Mouse (Mus musculus) limb, embryonic 14.5 days (tissue): ENCODE measurements around the gene Il22ra2. TPM values are rescaled to one million over a fixed set of nuclear protein-coding genes. Genes with fewer than 3 reads are reported as not detected.
A peak's percentile ranks its signal among the peaks of the same experiment; 100 is the strongest.

Experiments used
- ATAC-seq: fragments of 200-750 bp; cut with Nextera tagmentation; 2 replicates; pipeline ENCODE4 v1.8.0; 2017; ENCODE audit warnings: low read depth, moderate number of reproducible peaks, moderate TSS enrichment; ENCODE audit not compliant: low FRiP score
- DNase-seq: peaks from one replicate; pipeline ENCODE4 v3.0.0-alpha.2; 2015; ENCODE audit warnings: low spot score
- H3K27ac ChIP-seq: fragments of 300-500 bp; sonication (generic); replicated peaks from 2 replicates; pipeline ENCODE4 v1.5.1; 2014; ENCODE audit warnings: low read depth, mild to moderate bottlenecking, low read length, moderate library complexity, mixed read lengths
- H3K27me3 ChIP-seq: fragments of 300-500 bp; sonication (generic); 2 replicates; pipeline ENCODE4 v1.6.1; 2014; ENCODE audit warnings: low read length, mixed read lengths; ENCODE audit not compliant: control insufficient read depth, insufficient read depth
- H3K36me3 ChIP-seq: fragments of 300-500 bp; sonication (generic); 2 replicates; pipeline ENCODE4 v1.6.1; 2014; ENCODE audit warnings: mild to moderate bottlenecking, low read length, moderate library complexity, mixed read lengths; ENCODE audit not compliant: control insufficient read depth, insufficient read depth
- H3K4me1 ChIP-seq: fragments of 300-500 bp; sonication (generic); 2 replicates; pipeline ENCODE4 v1.6.1; 2014; ENCODE audit warnings: antibody characterized with exemption, low read length, mixed read lengths; ENCODE audit not compliant: control insufficient read depth, insufficient read depth
- H3K4me2 ChIP-seq: fragments of 300-500 bp; sonication (generic); replicated peaks from 2 replicates; pipeline ENCODE4 v1.6.1; 2014; ENCODE audit warnings: low read depth, mild to moderate bottlenecking, low read length, moderate library complexity; ENCODE audit not compliant: severe bottlenecking
- H3K4me3 ChIP-seq: fragments of 300-500 bp; sonication (generic); replicated peaks from 2 replicates; pipeline ENCODE4 v1.5.1; 2014; ENCODE audit warnings: low read length
- H3K9ac ChIP-seq: fragments of 300-500 bp; sonication (generic); 2 replicates; pipeline ENCODE4 v1.6.1; 2014; ENCODE audit warnings: mild to moderate bottlenecking, low read depth, low read length, moderate library complexity; ENCODE audit not compliant: severe bottlenecking
- H3K9me3 ChIP-seq: fragments of 300-500 bp; sonication (generic); 2 replicates; pipeline ENCODE4 v1.6.1; 2016; ENCODE audit warnings: low read length; ENCODE audit not compliant: control insufficient read depth
- POLR2A ChIP-seq: fragments of 200-500 bp; IDR thresholded peaks from 2 replicates; pipeline ENCODE4 v1.8.0; 2012; ENCODE audit warnings: inconsistent platforms, mild to moderate bottlenecking, moderate library complexity, borderline replicate concordance; ENCODE audit not compliant: insufficient read depth, insufficient read length; ENCODE audit errors: extremely low read depth
- WGBS: fragments of 180-500 bp; shearing (Covaris S2); extraction: QIAGEN DNeasy Blood & Tissue Kit; methylation state at CpG from one replicate; pipeline ENCODE4 v1.1.7; 2014; 5-methylcytosine and 5-hydroxymethylcytosine counted together
- polyA plus RNA-seq, 2 experiments: library from polyadenylated mRNA; depleted of rRNA in 1 of 2; stranded (reverse) in 1 of 2; unstranded in 1 of 2; fragments of >200 nt; fragmentation: Nextera tagmentation in 1 of 2; extraction: Ambion mirVana in 1 of 2; gene quantifications; 2 replicates each; pipeline versions ENCODE4 v1.2.1 to v1.2.3; 2012 to 2014

Gene Il22ra2
- polyA plus RNA-seq, 2 experiments, result 0.09 TPM; not detected in 1

DNA sequence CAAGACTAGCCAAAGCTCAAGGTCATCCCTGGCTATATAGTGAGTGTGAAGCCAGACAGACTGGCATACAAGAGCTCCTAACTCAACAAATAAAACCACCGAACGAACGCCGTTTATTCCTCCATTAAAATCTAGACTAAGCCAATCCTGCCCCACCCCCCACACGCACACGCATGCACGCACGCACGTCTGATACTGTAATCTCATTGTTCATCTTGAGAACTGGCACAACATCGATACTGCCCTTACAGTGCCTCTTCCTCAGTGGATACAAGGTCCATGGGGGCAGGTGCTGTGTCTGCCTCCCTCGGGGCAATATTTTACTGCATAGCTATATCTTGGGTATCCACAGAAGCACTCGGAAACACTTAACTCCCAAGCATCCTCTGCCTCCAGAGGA, 32.2 kb upstream of the Il22ra2 start:
- 81% methylated on average over 12 of the region's 12 CpGs for WGBS
- no peaks in the 10 kb centered on the region for H3K9me3 ChIP-seq
- no peak overlapping the region for H3K4me2 ChIP-seq
- H3K27me3 ChIP-seq, result no peaks in the 10 kb centered on the region
- H3K27ac ChIP-seq, result no peak overlapping the region
- peaks cover 14% of the 10 kb centered on the region; the same call in 1 of the 2 replicates for H3K4me1 ChIP-seq
- no peak for DNase-seq
- H3K4me3 ChIP-seq, result no peak overlapping the region
- H3K9ac ChIP-seq, result no peak overlapping the region
- no peak for TF ChIP-seq POLR2A
- ATAC-seq, result no peak
- no peaks in the 10 kb centered on the region for H3K36me3 ChIP-seq

DNA sequence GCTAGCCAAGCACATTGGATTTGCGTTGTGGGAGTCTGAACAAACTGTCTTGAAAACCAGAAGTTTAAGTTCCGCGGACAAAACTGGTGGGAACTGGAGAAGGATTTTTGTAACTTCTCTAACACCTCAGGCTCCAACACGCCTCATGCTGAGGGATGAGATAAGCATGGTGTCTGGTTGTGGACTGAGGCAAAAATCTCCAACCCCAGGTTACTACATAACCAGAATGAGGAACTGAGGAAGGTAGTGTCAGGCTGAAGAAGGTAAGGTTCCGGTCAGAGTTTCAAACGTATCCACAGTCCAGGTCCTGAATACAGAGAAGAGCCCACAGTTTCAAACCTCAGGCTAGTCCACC, 30.5 kb upstream of the Il22ra2 start:
- no peak overlapping the region for H3K27ac ChIP-seq
- TF ChIP-seq POLR2A, result no peak
- ATAC-seq (no peak), DNase-seq (no peak)
- H3K4me2 ChIP-seq, result peak overlapping the region; percentile 63
- peak overlapping the region; percentile 59 for H3K4me3 ChIP-seq
- peaks cover 15% of the 10 kb centered on the region; the same call in 1 of the 2 replicates for H3K4me1 ChIP-seq
- no peaks in the 10 kb centered on the region for H3K9me3 ChIP-seq
- no peak overlapping the region for H3K9ac ChIP-seq
- H3K36me3 ChIP-seq, result no peaks in the 10 kb centered on the region
- 29% methylated on average over 6 of the region's 6 CpGs for WGBS
- H3K27me3 ChIP-seq, result no peaks in the 10 kb centered on the region

DNA sequence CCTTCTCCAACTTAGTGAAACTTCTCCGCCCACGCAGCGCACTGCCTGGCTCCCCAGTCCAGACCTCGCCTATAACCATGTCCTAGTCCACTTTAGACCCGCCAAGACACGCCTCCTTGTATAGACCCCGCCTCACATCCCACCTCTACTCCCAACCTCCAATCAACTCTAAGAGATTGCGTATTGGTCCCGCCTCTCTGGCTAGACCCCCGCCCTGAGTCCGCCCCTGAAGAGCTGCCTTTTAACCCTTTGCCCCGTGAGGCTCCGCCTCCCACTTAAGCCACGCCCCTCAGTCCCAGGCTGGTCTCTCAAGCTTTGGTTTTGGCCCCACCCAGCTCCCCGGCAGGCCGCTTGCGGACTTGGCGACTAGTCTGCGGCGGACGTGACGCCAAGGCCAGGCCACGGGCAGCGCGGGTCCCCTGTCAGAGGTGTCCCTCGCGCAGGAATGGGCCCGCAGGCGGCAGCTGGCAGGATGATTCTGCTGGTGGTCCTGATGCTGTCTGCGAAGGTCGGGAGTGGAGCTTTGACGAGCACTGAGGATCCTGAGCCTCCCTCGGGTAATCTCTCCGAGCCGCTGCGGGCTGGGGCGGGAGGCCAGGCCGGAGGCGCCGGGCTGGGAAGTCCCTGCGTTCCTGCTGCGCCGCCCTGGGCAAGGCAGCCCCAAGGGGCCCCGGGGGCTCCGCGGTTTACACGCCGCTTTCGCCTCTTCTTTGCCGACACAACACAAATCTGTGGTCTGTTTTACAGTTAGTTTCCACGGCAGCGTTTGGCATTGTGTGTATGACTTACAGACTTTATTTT, 30.0 kb upstream of the Il22ra2 start, which contains the start of gene Ifngr1:
TSS of gene Ifngr1 (plus strand) at position 309 of the 801 bp plus-strand sequence.
- no peaks in the 10 kb centered on the region for H3K9me3 ChIP-seq
- H3K4me3 ChIP-seq, result peak within 1 kb of the TSS; percentile 59
- no peaks in the 10 kb centered on the region for H3K27me3 ChIP-seq
- H3K4me1 ChIP-seq, result peaks cover 15% of the 10 kb centered on the region; the same call in 1 of the 2 replicates
- TF ChIP-seq POLR2A, result peak; percentile 82; the same call in 1 of the 2 replicates
- H3K9ac ChIP-seq, result peak within 1 kb of the TSS; percentile 80
- peak within 1 kb of the TSS; percentile 63 for H3K4me2 ChIP-seq
- ATAC-seq, result peak; percentile 100
- peak within 1 kb of the TSS; percentile 68 for H3K27ac ChIP-seq
- under 1% methylated on average over 52 of the region's 52 CpGs for WGBS
- DNase-seq, result peak; percentile 97
- H3K36me3 ChIP-seq, result no peaks in the 10 kb centered on the region

DNA sequence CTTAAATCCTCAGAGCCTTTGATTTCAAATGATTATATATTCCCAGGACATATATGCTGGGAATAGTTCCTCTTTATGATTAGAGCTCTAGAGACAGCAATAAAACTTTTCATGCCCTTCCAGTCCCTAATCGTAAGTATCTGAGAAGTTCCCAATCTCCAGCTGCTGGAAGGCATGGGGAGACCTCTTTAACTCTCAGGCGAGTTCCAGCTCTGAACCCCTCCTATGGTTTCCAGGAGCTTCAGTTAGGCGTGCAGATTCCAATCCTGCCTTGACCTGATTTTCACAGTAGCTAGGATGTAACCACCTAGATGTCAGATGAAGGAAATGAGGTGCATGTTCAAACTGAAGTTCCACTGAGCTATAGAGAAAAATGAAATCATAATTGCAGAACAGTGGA, 29.2 kb upstream of the Il22ra2 start:
- H3K4me2 ChIP-seq, result peak overlapping the region; percentile 63
- H3K9ac ChIP-seq, result peak overlapping the region; percentile 80
- peaks cover 15% of the 10 kb centered on the region; the same call in 1 of the 2 replicates for H3K4me1 ChIP-seq
- no peaks in the 10 kb centered on the region for H3K27me3 ChIP-seq
- WGBS, result 3% methylated on average over 3 of the region's 3 CpGs
- no peak overlapping the region for H3K27ac ChIP-seq
- DNase-seq, result no peak
- peak overlapping the region; percentile 59 for H3K4me3 ChIP-seq
- no peak for ATAC-seq
- H3K36me3 ChIP-seq, result peaks cover 1% of the 10 kb centered on the region; the same call in 1 of the 2 replicates
- no peak for TF ChIP-seq POLR2A
- no peaks in the 10 kb centered on the region for H3K9me3 ChIP-seq

DNA sequence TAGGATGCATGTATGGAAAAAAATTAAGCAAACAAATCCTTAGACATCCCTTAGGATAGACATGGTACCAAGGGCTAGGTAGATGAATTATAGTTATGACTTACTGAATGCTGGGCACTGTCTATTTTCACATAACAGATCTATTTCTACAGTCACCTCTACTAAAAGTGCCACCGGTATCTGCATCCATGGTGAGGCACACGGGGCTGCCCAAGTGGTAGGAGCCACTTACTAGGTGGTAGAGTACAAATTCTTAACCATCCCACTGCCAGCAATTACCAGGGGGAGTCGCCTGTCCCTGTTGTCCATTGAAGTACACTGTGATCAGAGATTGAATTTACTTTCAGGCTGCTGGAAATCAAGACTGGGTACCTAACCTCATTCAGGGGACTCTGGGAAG, 28.5 kb upstream of the Il22ra2 start:
- no peak for ATAC-seq
- peaks cover 15% of the 10 kb centered on the region; the same call in 1 of the 2 replicates for H3K4me1 ChIP-seq
- WGBS, result 78% methylated on average over 3 of the region's 3 CpGs
- no peak overlapping the region for H3K4me2 ChIP-seq
- peaks cover 7% of the 10 kb centered on the region for H3K36me3 ChIP-seq
- H3K9me3 ChIP-seq, result no peaks in the 10 kb centered on the region
- no peak for DNase-seq
- H3K9ac ChIP-seq, result no peak overlapping the region
- no peak overlapping the region for H3K4me3 ChIP-seq
- TF ChIP-seq POLR2A, result no peak
- no peak overlapping the region for H3K27ac ChIP-seq
- no peaks in the 10 kb centered on the region for H3K27me3 ChIP-seq
